Mouse (Mus musculus) adrenal gland, adult 2 months (tissue): ENCODE data around the gene Olfr836. TPM values are rescaled to one million over a fixed set of nuclear protein-coding genes. Genes with fewer than 3 reads are reported as not detected.
"Not testable (repeated sequence)": the region's sequence is repeated elsewhere in the genome, so short reads cannot be mapped to it uniquely, and the experiment has no call there.

Experiments used
- DNase-seq: peaks from one replicate; pipeline ENCODE4 v3.0.0; 2021
- long read RNA-seq: library from polyadenylated mRNA; stranded (forward); transcript quantifications from one replicate; pipeline ENCODE4 v2.0.0, GENCODE M21; 2021
- polyA plus RNA-seq: library from polyadenylated mRNA; depleted of rRNA; stranded (reverse); fragments of >200 nt; gene quantifications from 2 replicates; pipeline ENCODE4 v1.2.3, GENCODE M21; 2012; rRNA removed
- total RNA-seq, 2 experiments: library from RNA; stranded (reverse); gene quantifications; 2 replicates each; pipeline ENCODE4 v1.2.3; 2021

The Olfr836 gene
- total RNA-seq (not detected), polyA plus RNA-seq (not detected in 2 replicates)
- long read RNA-seq, result 0 reads

DNA sequence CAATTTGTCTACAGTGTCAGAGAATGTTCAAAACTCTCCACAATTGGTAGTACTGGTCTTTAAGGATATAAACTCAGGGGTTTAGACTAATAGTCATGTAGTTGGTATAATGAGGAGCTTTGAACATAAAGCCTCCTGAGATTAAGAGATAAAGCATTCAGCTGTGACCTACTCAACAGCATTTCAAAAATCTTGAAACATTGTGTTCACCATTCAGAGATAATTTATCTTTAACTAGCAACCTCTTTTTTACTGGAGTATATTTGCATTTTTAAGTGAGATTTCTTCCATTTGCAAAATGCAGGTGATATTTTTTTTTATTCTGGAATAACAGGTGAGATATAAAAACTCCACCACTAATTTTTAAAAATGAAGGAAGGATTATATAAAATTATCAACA, at the start of gene Olfr836:
Gene Olfr836, plus strand, starts transcription at position 301 of the 400 bp plus-strand sequence.
- no peak for DNase-seq

DNA sequence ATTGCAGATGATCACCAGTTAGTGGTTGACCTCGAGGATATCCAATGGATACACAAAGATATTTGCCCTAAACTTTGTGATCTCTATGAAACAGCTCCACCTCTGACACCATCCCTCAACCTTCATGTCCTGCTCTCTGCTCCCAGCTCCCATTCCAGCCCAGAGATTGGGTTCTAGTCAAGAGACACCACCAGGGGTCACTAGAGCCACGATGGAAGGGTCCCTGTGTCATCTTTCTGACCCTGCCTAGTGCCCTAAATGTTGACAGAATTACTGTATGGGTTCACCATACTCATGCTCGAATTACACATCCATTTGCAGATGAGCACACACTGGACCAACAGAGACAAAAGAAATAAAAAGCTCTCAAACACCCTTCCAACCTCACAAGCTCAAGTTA, 35.2 kb upstream of the Olfr836 start:
- DNase-seq, result no peak

DNA sequence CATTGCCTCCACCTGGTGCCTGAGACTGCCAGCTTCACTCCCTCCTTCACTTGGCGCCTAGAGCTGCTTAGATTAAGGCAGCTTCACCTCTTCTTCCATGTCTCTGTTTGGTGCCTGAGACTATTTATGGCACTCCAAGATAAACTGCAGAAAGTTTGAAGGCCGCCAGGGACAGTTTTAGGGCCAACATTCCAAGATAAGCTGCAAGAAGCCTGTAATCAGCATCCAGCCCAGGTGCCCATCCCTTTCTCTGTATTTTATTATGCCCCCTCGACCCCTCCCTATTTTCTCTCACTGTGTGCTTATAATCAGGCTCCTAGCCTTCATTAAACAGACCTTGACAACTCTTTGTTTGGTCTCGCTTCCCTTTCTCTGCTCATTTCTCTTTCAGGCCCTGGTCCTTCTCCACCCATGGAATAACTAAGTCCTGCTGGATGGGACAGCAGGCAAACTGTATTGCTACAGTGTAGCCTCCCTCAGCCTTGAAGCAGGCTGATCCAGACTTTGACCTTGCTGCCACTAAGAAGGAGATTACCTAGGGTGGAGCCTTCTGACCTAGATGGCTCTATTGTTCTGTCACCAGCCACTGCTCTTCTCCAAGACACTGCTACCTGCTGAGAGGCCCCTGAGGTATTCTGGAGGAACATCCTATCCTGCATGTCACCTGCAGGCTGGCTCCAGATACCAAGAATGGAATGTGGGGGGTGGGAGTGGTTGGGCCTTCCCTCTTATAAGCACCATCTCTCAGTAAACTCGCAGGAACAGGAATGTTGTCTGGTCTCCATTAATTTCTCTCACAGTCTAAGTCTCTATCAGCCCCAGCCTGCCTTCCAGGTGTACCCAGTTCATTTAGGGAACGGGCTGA, 27.1 kb upstream of the Olfr836 start:
- not testable (repeated sequence) for DNase-seq

DNA sequence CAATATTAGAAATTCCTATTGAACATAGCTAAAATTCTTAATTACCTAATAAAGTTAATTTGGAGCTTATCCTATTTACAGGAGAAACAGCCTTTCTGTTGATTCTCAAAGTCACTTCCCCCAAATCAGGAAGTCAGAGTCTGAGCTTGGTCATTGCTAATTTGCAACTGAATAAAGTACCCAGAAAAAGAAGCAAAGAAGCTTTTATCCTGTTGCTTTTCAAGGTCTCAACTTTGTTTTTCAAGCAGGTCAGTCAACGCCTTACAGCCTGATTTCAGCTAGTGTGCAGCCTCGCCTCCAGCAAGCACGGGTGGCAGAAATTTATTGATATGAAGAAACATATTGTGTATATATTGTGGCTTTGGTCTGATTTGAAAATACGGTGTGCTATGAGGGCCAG, 22.9 kb upstream of the Olfr836 start:
- DNase-seq, result no peak

DNA sequence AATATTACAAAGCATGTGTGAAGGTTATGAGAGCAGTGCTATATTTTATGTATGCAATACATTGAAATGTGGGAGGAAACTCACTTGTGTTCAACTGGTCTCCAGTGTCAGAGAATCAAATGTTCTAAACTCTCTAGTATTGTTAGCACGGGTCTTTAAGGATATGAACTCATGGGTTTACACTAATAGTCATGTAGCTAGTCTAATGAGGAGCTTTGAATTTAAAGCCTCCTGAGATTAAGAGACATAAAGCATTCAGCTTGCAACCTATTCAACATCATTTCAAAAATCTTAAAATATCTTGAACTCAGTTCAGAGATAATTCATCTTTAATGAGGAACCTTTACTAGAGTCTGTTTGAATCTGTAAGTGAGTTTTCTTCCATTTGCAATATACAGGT, 15.8 kb downstream of the Olfr836 start, which contains the start of gene Olfr837:
Gene Olfr837, plus strand, starts transcription at position 301 of the 400 bp plus-strand sequence.
- DNase-seq, result no peak

Other genes starting within 250 kb of the Olfr836 start
- gene Olfr830, start 245.7 kb upstream of the Olfr836 start, total RNA-seq, result not detected
- gene Olfr830, start 245.7 kb upstream of the Olfr836 start, polyA plus RNA-seq, result not detected in 2 replicates
- not detected for gene Olfr832, start 183.3 kb upstream of the Olfr836 start, total RNA-seq
- gene Olfr832, start 183.3 kb upstream of the Olfr836 start, polyA plus RNA-seq, result not detected in 2 replicates
- gene Olfr834, start 132.4 kb upstream of the Olfr836 start, total RNA-seq, result not detected
- not detected in 2 replicates for gene Olfr834, start 132.4 kb upstream of the Olfr836 start, polyA plus RNA-seq
- gene Olfr835, start 87.6 kb upstream of the Olfr836 start, total RNA-seq, result not detected
- not detected in 2 replicates for gene Olfr835, start 87.6 kb upstream of the Olfr836 start, polyA plus RNA-seq
- not detected for gene Olfr837, start 15.9 kb downstream of the Olfr836 start, total RNA-seq
- gene Olfr837, start 15.9 kb downstream of the Olfr836 start, polyA plus RNA-seq, result not detected in 2 replicates
- gene Olfr839-ps1, start 56.9 kb downstream of the Olfr836 start, total RNA-seq, result not detected
- not detected in 2 replicates for gene Olfr839-ps1, start 56.9 kb downstream of the Olfr836 start, polyA plus RNA-seq
- gene Olfr843, start 131.6 kb downstream of the Olfr836 start, total RNA-seq, result not detected
- not detected in 2 replicates for gene Olfr843, start 131.6 kb downstream of the Olfr836 start, polyA plus RNA-seq
- not detected for gene Olfr844, start 196.0 kb downstream of the Olfr836 start, total RNA-seq
- gene Olfr844, start 196.0 kb downstream of the Olfr836 start, polyA plus RNA-seq, result not detected in 2 replicates
- not detected for gene Olfr845, start 216.1 kb downstream of the Olfr836 start, total RNA-seq
- not detected in 2 replicates for gene Olfr845, start 216.1 kb downstream of the Olfr836 start, polyA plus RNA-seq
- not detected for gene Olfr846, start 243.6 kb downstream of the Olfr836 start, total RNA-seq
- not detected in 2 replicates for gene Olfr846, start 243.6 kb downstream of the Olfr836 start, polyA plus RNA-seq